Mouse (Mus musculus) midbrain, postnatal 0 days (tissue): ENCODE measurements around the gene Snx18. TPM values are rescaled to one million over a fixed set of nuclear protein-coding genes. Genes with fewer than 3 reads are reported as not detected.

Experiments used
- ATAC-seq: fragments of 200-750 bp; cut with Nextera tagmentation; 2 replicates; pipeline ENCODE4 v1.8.0; 2017; ENCODE audit warnings: moderate number of reproducible peaks, mild to moderate bottlenecking, moderate TSS enrichment, moderate library complexity; ENCODE audit not compliant: low FRiP score
- DNase-seq: peaks from one replicate; pipeline ENCODE4 v3.0.0-alpha.2; 2015; ENCODE audit warnings: low spot score
- H3K27ac ChIP-seq: fragments of 300-500 bp; sonication (generic); 2 replicates; pipeline ENCODE4 v1.5.1; 2014; ENCODE audit warnings: low read depth, mild to moderate bottlenecking, low read length, mixed read lengths
- H3K27me3 ChIP-seq: fragments of 300-500 bp; sonication (generic); 2 replicates; pipeline ENCODE4 v1.6.1; 2014; ENCODE audit warnings: low read length, control low read depth, mixed read lengths; ENCODE audit not compliant: insufficient read depth
- H3K36me3 ChIP-seq: fragments of 300-500 bp; sonication (generic); 2 replicates; pipeline ENCODE4 v1.6.1; 2014; ENCODE audit warnings: low read length, control low read depth, mixed read lengths; ENCODE audit not compliant: insufficient read depth
- H3K4me1 ChIP-seq: fragments of 300-500 bp; sonication (generic); 2 replicates; pipeline ENCODE4 v1.6.1; 2014; ENCODE audit warnings: mild to moderate bottlenecking, control low read depth, antibody characterized with exemption, low read length, mixed read lengths; ENCODE audit not compliant: insufficient read depth
- H3K4me2 ChIP-seq: fragments of 300-500 bp; sonication (generic); 2 replicates; pipeline ENCODE4 v1.6.1; 2014; ENCODE audit warnings: low read depth, mild to moderate bottlenecking, low read length, mixed read lengths; ENCODE audit not compliant: poor library complexity, severe bottlenecking
- H3K4me3 ChIP-seq: fragments of 300-500 bp; sonication (generic); 2 replicates; pipeline ENCODE4 v1.5.1; 2014; ENCODE audit warnings: low read depth, mild to moderate bottlenecking, low read length, moderate library complexity
- H3K9ac ChIP-seq: fragments of 300-500 bp; sonication (generic); replicated peaks from 2 replicates; pipeline ENCODE4 v1.6.1; 2014; ENCODE audit warnings: mild to moderate bottlenecking, low read length, moderate library complexity, mixed read lengths; ENCODE audit not compliant: poor library complexity, severe bottlenecking
- H3K9me3 ChIP-seq: fragments of 300-500 bp; sonication (generic); 2 replicates; pipeline ENCODE4 v1.6.1; 2016; ENCODE audit warnings: low read length, control low read depth
- CTCF ChIP-seq: IDR thresholded peaks from 2 replicates; pipeline ENCODE4 v1.5.1; 2016; ENCODE audit warnings: antibody characterized with exemption, mild to moderate bottlenecking
- WGBS: fragments of 180-500 bp; shearing (Covaris S2); extraction: QIAGEN DNeasy Blood & Tissue Kit; methylation state at CpG from one replicate; pipeline ENCODE4 v1.1.7; 2014; 5-methylcytosine and 5-hydroxymethylcytosine counted together
- polyA plus RNA-seq: library from polyadenylated mRNA; unstranded; fragments of >200 nt; fragmentation: Nextera tagmentation; extraction: Ambion mirVana; gene quantifications from 2 replicates; pipeline ENCODE4 v1.2.1, GENCODE M21; 2015
- total RNA-seq: library from RNA; depleted of rRNA; stranded (reverse); fragments of >200 nt; gene quantifications from 2 replicates; pipeline ENCODE4 v1.2.3, GENCODE M21; 2014

The Snx18 gene
- total and polyA plus RNA-seq, 2 experiments from 2014 or later, result 9.5 to 35.8 TPM

DNA sequence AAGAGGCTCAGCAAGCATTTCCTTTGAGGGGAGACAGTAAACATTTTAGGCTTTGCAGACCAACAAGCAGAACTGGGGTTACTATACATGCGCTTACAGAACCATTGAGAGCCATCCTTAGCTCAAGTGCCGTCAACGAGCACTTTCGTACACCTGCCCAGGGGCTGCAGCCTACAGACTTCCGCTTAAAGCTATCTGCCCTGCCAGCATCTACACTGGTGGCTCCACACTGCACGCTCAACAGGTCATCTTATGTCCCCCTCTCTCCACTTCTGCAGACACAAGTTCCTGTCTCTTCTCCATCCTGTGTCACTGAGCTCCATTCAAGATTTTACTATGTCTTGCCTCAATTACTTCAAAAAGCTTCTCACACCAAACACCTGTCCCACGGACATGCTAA, 11.0 kb downstream of the Snx18 start:
- whole genome bisulfite sequencing, result 93% methylated on average over 7 of the region's 7 CpGs
- TF ChIP-seq CTCF, result no peak

DNA sequence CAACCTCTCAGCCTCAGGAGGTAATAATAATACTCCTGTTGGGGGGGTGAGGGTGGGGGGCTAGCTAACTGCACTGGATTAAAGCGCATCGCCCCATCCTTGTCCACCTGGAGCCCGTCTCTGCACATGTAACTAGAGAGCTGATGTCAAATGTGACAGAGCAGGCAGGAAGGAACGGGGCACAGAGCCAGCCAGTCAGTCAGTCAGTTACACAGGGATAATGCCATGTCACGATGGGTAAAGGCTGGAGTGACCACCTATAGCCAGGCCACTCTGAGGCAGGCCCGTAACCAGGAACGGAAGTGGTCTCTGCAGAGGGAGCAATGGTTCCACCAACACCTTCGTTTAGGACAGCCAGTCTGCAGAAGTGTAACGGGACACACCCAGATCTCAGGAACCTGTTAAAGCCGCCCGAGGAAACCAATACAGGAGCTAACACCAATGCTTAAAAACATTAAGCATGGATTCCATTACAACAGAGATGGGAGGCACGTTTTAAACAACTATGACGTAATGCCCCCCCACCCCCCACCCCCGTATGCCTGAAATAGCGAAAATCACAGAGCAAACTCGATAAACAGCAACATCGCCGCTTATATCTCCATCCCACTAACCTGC, 11.5 kb downstream of the Snx18 start:
- ATAC-seq (no peak), DNase-seq (no peak)
- Histone ChIP-seq H3K27ac (no peak overlapping the region), H3K9ac (no peak overlapping the region), H3K4me2 (no peak overlapping the region), H3K9me3 (no peaks in the 10 kb centered on the region), H3K4me3 (no peak overlapping the region), H3K4me1 (no peaks in the 10 kb centered on the region; the same call in 1 of the 2 replicates), H3K36me3 (no peaks in the 10 kb centered on the region), H3K27me3 (no peaks in the 10 kb centered on the region)
- 87% methylated on average over 18 of the region's 18 CpGs for WGBS
- TF ChIP-seq CTCF, result no peak

More for the DNA sequence above, 11.0 kb downstream of the Snx18 start:
- Histone ChIP-seq H3K27me3 (no peaks in the 10 kb centered on the region), H3K4me2 (no peak overlapping the region), H3K27ac (no peak overlapping the region), H3K4me3 (no peak overlapping the region), H3K36me3 (no peaks in the 10 kb centered on the region), H3K9me3 (no peaks in the 10 kb centered on the region), H3K4me1 (peaks cover 3% of the 10 kb centered on the region; the same call in 1 of the 2 replicates), H3K9ac (no peak overlapping the region)
- DNase-seq, result no peak
- ATAC-seq, result no peak

DNA sequence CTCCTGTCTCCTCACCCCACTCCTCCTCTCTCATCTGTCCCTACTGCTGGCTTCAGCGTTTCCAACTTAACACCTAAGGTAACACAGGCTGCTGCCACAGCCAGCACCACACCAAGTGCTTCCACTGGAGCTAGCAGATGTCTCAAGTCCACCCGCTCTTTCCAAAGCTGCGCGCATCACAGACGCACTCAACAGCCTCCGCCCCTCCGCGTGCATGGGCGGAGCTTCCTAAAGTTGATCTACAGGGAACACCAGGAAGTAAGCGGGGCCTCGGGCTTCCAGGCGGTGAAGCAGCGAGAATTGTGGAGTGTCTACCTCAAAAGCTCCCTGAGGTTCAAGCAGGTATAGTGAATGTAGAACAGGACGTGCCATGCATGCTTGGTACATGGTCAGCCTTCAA, 12.2 kb downstream of the Snx18 start:
- Histone ChIP-seq H3K4me2 (no peak overlapping the region), H3K36me3 (no peaks in the 10 kb centered on the region), H3K4me3 (no peak overlapping the region), H3K9ac (no peak overlapping the region), H3K27me3 (no peaks in the 10 kb centered on the region), H3K4me1 (no peaks in the 10 kb centered on the region; the same call in 1 of the 2 replicates), H3K9me3 (no peaks in the 10 kb centered on the region), H3K27ac (no peak overlapping the region)
- DNase-seq, result no peak
- ATAC-seq, result no peak
- no peak for TF ChIP-seq CTCF
- 92% methylated on average over 14 of the region's 14 CpGs for WGBS

DNA sequence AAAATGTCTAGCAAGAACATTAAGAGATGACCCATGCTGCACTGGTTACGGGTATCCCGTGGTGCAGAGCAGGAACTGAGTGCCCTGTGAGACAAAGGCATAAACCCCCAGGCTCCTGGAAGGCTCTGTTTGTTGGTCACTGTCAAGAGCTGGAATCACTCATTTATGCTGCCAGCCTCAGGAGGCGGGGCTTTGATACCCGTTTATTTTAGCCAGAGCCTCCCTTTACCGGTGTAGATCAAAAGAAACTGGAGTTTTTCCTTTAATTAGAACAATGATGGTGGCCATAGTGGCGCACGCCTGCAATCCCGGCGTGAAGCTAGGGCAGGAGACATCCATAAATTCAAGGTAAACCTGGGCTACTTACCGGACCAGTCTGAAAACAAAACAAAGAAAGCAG, 12.7 kb downstream of the Snx18 start:
- 94% methylated on average over 10 of the region's 10 CpGs for WGBS
- no peaks in the 10 kb centered on the region for H3K36me3 ChIP-seq
- no peak for ATAC-seq
- TF ChIP-seq CTCF, result no peak
- no peak overlapping the region for H3K9ac ChIP-seq
- no peaks in the 10 kb centered on the region for H3K9me3 ChIP-seq
- DNase-seq, result no peak
- H3K27ac ChIP-seq, result no peak overlapping the region
- no peaks in the 10 kb centered on the region; the same call in 1 of the 2 replicates for H3K4me1 ChIP-seq
- no peak overlapping the region for H3K4me2 ChIP-seq
- H3K4me3 ChIP-seq, result no peak overlapping the region
- H3K27me3 ChIP-seq, result no peaks in the 10 kb centered on the region

DNA sequence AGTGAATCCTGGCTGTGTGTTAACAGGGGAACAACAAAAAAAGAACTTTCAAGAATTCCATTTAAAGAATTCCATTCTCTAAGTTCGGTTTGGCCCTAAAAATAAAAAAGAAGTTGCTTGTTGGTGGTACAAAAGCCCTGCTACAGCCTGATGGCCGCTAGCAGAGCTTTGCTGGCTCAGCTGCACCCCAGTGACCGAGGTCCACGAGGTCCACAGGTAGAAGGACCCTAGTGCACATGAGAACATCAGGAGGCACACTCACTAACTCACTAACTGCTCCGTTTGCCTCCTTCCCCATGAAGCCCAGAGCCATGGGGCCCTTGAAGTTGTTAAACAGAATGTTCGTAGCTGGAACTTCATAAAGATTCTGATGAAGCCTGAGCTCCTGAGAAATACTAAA, 14.0 kb downstream of the Snx18 start:
- no peaks in the 10 kb centered on the region for H3K9me3 ChIP-seq
- H3K4me3 ChIP-seq, result no peak overlapping the region
- H3K27me3 ChIP-seq, result no peaks in the 10 kb centered on the region
- no peaks in the 10 kb centered on the region; the same call in 1 of the 2 replicates for H3K4me1 ChIP-seq
- ATAC-seq, result no peak
- TF ChIP-seq CTCF, result no peak
- no peaks in the 10 kb centered on the region for H3K36me3 ChIP-seq
- 64% methylated on average over 6 of the region's 6 CpGs for WGBS
- H3K9ac ChIP-seq, result no peak overlapping the region
- H3K27ac ChIP-seq, result no peak overlapping the region
- no peak for DNase-seq
- H3K4me2 ChIP-seq, result no peak overlapping the region

DNA sequence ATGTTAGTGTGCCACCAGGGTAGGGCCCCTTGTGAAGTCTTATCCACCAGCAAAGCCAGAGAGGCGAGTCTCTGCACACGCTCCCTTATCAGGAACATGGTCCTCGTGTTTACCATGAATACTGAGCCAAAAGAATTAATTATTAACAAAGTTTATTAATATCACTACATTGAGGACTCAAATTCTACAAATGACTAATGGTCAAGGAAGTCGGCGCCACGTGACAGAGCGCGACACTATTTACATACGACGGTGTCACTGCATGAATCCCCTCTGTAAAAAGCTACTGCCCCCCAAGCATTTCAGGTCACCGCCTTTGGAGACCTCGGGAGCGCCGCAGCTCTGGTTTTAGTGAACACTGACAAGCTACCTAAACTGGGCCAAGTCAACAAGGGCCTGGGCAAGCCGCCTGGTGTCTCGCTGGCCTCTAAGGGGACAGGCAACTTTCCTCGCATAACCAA, 15.5 kb downstream of the Snx18 start:
- Histone ChIP-seq H3K4me1 (no peaks in the 10 kb centered on the region; the same call in 1 of the 2 replicates), H3K9ac (no peak overlapping the region), H3K4me3 (no peak overlapping the region), H3K9me3 (no peaks in the 10 kb centered on the region), H3K27me3 (no peaks in the 10 kb centered on the region), H3K27ac (no peak overlapping the region), H3K4me2 (no peak overlapping the region), H3K36me3 (no peaks in the 10 kb centered on the region)
- DNase-seq, result no peak
- 85% methylated on average over 17 of the region's 17 CpGs for WGBS
- 0 out of 2 replicates have a peak, but pooled peaks have one; percentile 14 for ATAC-seq
- TF ChIP-seq CTCF, result no peak
